Mouse (Mus musculus) embryo, embryonic 10 days (tissue): ENCODE data around the gene Crip1.
"Not testable (repeated sequence)": the region's sequence is repeated elsewhere in the genome, so short reads cannot be mapped to it uniquely, and the experiment has no call there.

Source experiments
- DNase-seq: peaks from one replicate; pipeline ENCODE4 v3.0.0-alpha.2; 2015; ENCODE audit warnings: low spot score

Gene Crip1

GRCm38 (mm10) chr12:113185442-113186291 is 39.6 kb downstream of the Crip1 start, which contains the start of gene Tmem121:
Gene Tmem121 (plus strand): TSS chr12:113185930.
- DNase-seq = peak; percentile 58

- DNase-seq = no peak
Observed at GRCm38 (mm10) chr12:113186326-113187010, 40.4 kb downstream of the Crip1 start.

- no peak for DNase-seq
Observed at GRCm38 (mm10) chr12:113187011-113187375, 40.9 kb downstream of the Crip1 start.

GRCm38 (mm10) chr12:113187584-113188295 is 41.6 kb downstream of the Crip1 start:
- peak; percentile 91 for DNase-seq

GRCm38 (mm10) chr12:113188349-113189055 is 42.4 kb downstream of the Crip1 start:
- DNase-seq = no peak

GRCm38 (mm10) chr12:113193423-113193822 is 47.3 kb downstream of the Crip1 start:
- no peak for DNase-seq

- not testable (repeated sequence) for DNase-seq
Observed at GRCm38 (mm10) chr12:113199132-113199531, 53.0 kb downstream of the Crip1 start.

- no peak for DNase-seq
Observed at GRCm38 (mm10) chr12:113201301-113201700, 55.2 kb downstream of the Crip1 start.

GRCm38 (mm10) chr12:113202008-113202407 is 55.9 kb downstream of the Crip1 start:
- DNase-seq = no peak
